16 mouse cellular contexts compared by ENCODE assay signal in genomic region chr1:167690716-167691550, GRCm38 (mm10). TPM values are rescaled to one million over a fixed set of nuclear protein-coding genes. Genes with fewer than 3 reads are reported as not detected.
A peak's percentile ranks its signal among the peaks of the same experiment; 100 is the strongest.
DNase-seq lines count a peak whose midpoint lies in the region; ATAC-seq and TF ChIP-seq lines count a peak whose summit lies in the region.
"Had no signal": no experiment of that assay in that cellular context is flagged by ENCODE, and none has a peak within 500 bp of the region (broad histone marks: within the 10 kb centered on the region; RNA-seq: fewer than 3 reads in every experiment).

No protein-coding gene starts in this region.

- 0 out of 2 replicates have a peak overlapping the region, but pooled peaks have one; percentile 6 for H3K4me3 ChIP-seq in forebrain, embryonic 13.5 days
- H3K4me3 ChIP-seq in midbrain, embryonic 12.5 days, result peak overlapping the region; percentile 52
- no peak overlapping the region for H3K4me3 ChIP-seq in liver, postnatal 0 days (ENCODE audit: low read depth, low read length)
- H3K4me3 ChIP-seq: layer of hippocampus, adult 2 months had no signal

- no peaks in the 10 kb centered on the region for H3K9me3 ChIP-seq in forebrain, embryonic 13.5 days (replicated peaks)
- H3K9me3 ChIP-seq in midbrain, embryonic 12.5 days, result no peaks in the 10 kb centered on the region
- H3K9me3 ChIP-seq in liver, postnatal 0 days (ENCODE audit: low read length), result no peaks in the 10 kb centered on the region
- H3K9me3 ChIP-seq: hindbrain, embryonic 15.5 days; limb, embryonic 15.5 days had no signal

- peak; percentile 3 to 12 for DNase-seq in heart, postnatal 10 days
- DNase-seq in heart, postnatal 4 days, result no peak
- DNase-seq in brain, embryonic 14.5 days (ENCODE audit: low read depth), result peak; percentile 41
- DNase-seq in cerebellum, adult 9-11 months, result no peak
- no peak for DNase-seq in liver, postnatal 0 days
- DNase-seq: adrenal gland, postnatal 36 days; right cerebral cortex, adult 18-20 months had no signal

- H3K27me3 ChIP-seq in forebrain, embryonic 13.5 days, result peaks cover 98% of the 10 kb centered on the region
- H3K27me3 ChIP-seq in midbrain, embryonic 12.5 days, result peaks cover 94% of the 10 kb centered on the region
- peaks cover 90% of the 10 kb centered on the region for H3K27me3 ChIP-seq in liver, postnatal 0 days (ENCODE audit: insufficient read depth, low read length)

- no peak overlapping the region for H3K4me2 ChIP-seq in forebrain, embryonic 13.5 days
- no peak overlapping the region for H3K4me2 ChIP-seq in midbrain, embryonic 12.5 days (replicated peaks)
- no peak overlapping the region for H3K4me2 ChIP-seq in liver, postnatal 0 days (ENCODE audit: low read depth, low read length)
- H3K4me2 ChIP-seq: limb, embryonic 15.5 days had no signal

- intact Hi-C loops in heart, postnatal 10 days (cut with DNase I), result no loop called here

- H3K4me1 ChIP-seq in forebrain, embryonic 13.5 days, result peaks cover 23% of the 10 kb centered on the region
- H3K4me1 ChIP-seq in midbrain, embryonic 12.5 days, result peaks cover 26% of the 10 kb centered on the region
- H3K4me1 ChIP-seq in liver, postnatal 0 days (ENCODE audit: insufficient read depth), result no peaks in the 10 kb centered on the region

- TF ChIP-seq POLR2A in brain, embryonic 14.5 days (IDR thresholded peaks at IDR 0.05; ENCODE audit: borderline replicate concordance, extremely low read depth, insufficient read depth, insufficient read length, poor library complexity, severe bottlenecking), result no peak

- TF ChIP-seq EP300 in liver, postnatal 0 days (IDR thresholded peaks at IDR 0.05; ENCODE audit: low read depth), result no peak

- no peak for TF ChIP-seq CTCF in brain, embryonic 14.5 days (IDR thresholded peaks at IDR 0.05; ENCODE audit: borderline replicate concordance, extremely low read depth, insufficient read depth, insufficient read length)
- TF ChIP-seq CTCF in liver, postnatal 0 days (IDR thresholded peaks at IDR 0.05; ENCODE audit: low read depth), result no peak

- 3% methylated on average over 21 of the region's 21 CpGs for WGBS in forebrain, embryonic 13.5 days
- WGBS in midbrain, embryonic 12.5 days, result 2% methylated on average over 21 of the region's 21 CpGs
- WGBS in liver, postnatal 0 days (ENCODE audit: insufficient replicate concordance), result 5% methylated on average over 21 of the region's 21 CpGs

- no peak for ATAC-seq in forebrain, embryonic 13.5 days
- ATAC-seq in midbrain, embryonic 12.5 days (ENCODE audit: low FRiP score, low read depth), result no peak
- no peak for ATAC-seq in liver, postnatal 0 days

- no peak overlapping the region for H3K27ac ChIP-seq in forebrain, embryonic 13.5 days
- peak overlapping the region; percentile 39; the same call in 1 of the 2 replicates for H3K27ac ChIP-seq in midbrain, embryonic 12.5 days (replicated peaks)
- no peak overlapping the region for H3K27ac ChIP-seq in liver, postnatal 0 days (ENCODE audit: low read depth)
- H3K27ac ChIP-seq: hindbrain, embryonic 15.5 days; layer of hippocampus, adult 2 months; limb, embryonic 15.5 days had no signal

- no peaks in the 10 kb centered on the region for H3K36me3 ChIP-seq in forebrain, embryonic 13.5 days (ENCODE audit: poor library complexity, severe bottlenecking)
- no peaks in the 10 kb centered on the region for H3K36me3 ChIP-seq in midbrain, embryonic 12.5 days
- H3K36me3 ChIP-seq in liver, postnatal 0 days (replicated peaks; ENCODE audit: insufficient read depth, low read length), result no peaks in the 10 kb centered on the region
- H3K36me3 ChIP-seq: hindbrain, embryonic 15.5 days; limb, embryonic 15.5 days had no signal

- H3K9ac ChIP-seq in forebrain, embryonic 13.5 days, result no peak overlapping the region
- H3K9ac ChIP-seq in midbrain, embryonic 12.5 days (replicated peaks), result no peak overlapping the region; the same call in 1 of the 2 replicates
- H3K9ac ChIP-seq in liver, postnatal 0 days (replicated peaks), result no peak overlapping the region
- H3K9ac ChIP-seq: hindbrain, embryonic 15.5 days; limb, embryonic 15.5 days had no signal

RNA-seq across cellular contexts. Expression of gene Lmx1a, which starts 1.9 kb away (rescaled TPM):
- total RNA-seq in heart, postnatal 10 days (2021), result not detected
- not detected for total RNA-seq in heart, postnatal 4 days (2021)
- 4.5 and 8.4 TPM in 2 replicates for polyA plus RNA-seq in brain, embryonic 14.5 days (2012; rRNA removed)
- 2.5 and 9.2 TPM in 2 replicates for polyA plus RNA-seq in forebrain, embryonic 13.5 days (2015; fragmentation: Nextera tagmentation; extraction: Ambion mirVana)
- polyA plus RNA-seq in midbrain, embryonic 12.5 days (2016; fragmentation: Nextera tagmentation; extraction: Ambion mirVana), result 15.6 and 19.5 TPM in 2 replicates
- not detected in 2 replicates for polyA plus RNA-seq in liver, postnatal 0 days (2015; fragmentation: Nextera tagmentation; extraction: Ambion mirVana)
- total RNA-seq: left cerebral cortex, adult 8-10 months; MEL had no signal
- polyA plus RNA-seq: kidney, embryonic 14.5 days; lung, embryonic 16.5 days had no signal

Comparison
In these comparisons a context has a peak if more than half of its experiments do, and no peak if none do; other contexts are left out.
1. DNase-seq: peak in heart, postnatal 10 days (2 of 2) and brain, embryonic 14.5 days (single experiment); none in heart, postnatal 4 days (single experiment), cerebellum, adult 9-11 months (single experiment) and liver, postnatal 0 days (single experiment).